Mouse (Mus musculus) limb, embryonic 15.5 days (tissue): Measurements from ENCODE around the gene Trim80. TPM values are rescaled to one million over a fixed set of nuclear protein-coding genes. Genes with fewer than 3 reads are reported as not detected.

Experiments used
- ATAC-seq: fragments of 200-750 bp; cut with Nextera tagmentation; 2 replicates; pipeline ENCODE4 v1.8.0; 2017; ENCODE audit warnings: low read depth, moderate TSS enrichment; ENCODE audit not compliant: insufficient number of reproducible peaks, low FRiP score, low TSS enrichment
- H3K27ac ChIP-seq: fragments of 300-500 bp; sonication (generic); 2 replicates; pipeline ENCODE4 v1.5.1; 2015; ENCODE audit warnings: moderate library complexity, mild to moderate bottlenecking, inconsistent platforms
- H3K27me3 ChIP-seq: fragments of 300-500 bp; sonication (generic); 2 replicates; pipeline ENCODE4 v1.6.1; 2015; ENCODE audit warnings: inconsistent platforms
- H3K36me3 ChIP-seq: fragments of 300-500 bp; sonication (generic); 2 replicates; pipeline ENCODE4 v1.6.1; 2015; ENCODE audit warnings: inconsistent platforms
- H3K4me1 ChIP-seq: fragments of 300-500 bp; sonication (generic); 2 replicates; pipeline ENCODE4 v1.6.1; 2015; ENCODE audit warnings: inconsistent platforms
- H3K4me2 ChIP-seq: fragments of 300-500 bp; sonication (generic); 2 replicates; pipeline ENCODE4 v1.6.1; 2015; ENCODE audit warnings: mild to moderate bottlenecking, inconsistent platforms
- H3K4me3 ChIP-seq: fragments of 300-500 bp; sonication (generic); 2 replicates; pipeline ENCODE4 v1.5.1; 2015; ENCODE audit warnings: mild to moderate bottlenecking, inconsistent platforms
- H3K9ac ChIP-seq: fragments of 300-500 bp; sonication (generic); 2 replicates; pipeline ENCODE4 v1.6.1; 2015; ENCODE audit warnings: inconsistent platforms
- H3K9me3 ChIP-seq: fragments of 300-500 bp; sonication (generic); 2 replicates; pipeline ENCODE4 v1.6.1; 2016; ENCODE audit warnings: inconsistent platforms
- WGBS: fragments of 180-500 bp; shearing (Covaris S2); methylation state at CpG from one replicate; pipeline ENCODE4 v1.1.7; 2015; 5-methylcytosine and 5-hydroxymethylcytosine counted together
- polyA plus RNA-seq: library from polyadenylated mRNA; unstranded; fragments of >200 nt; fragmentation: Nextera tagmentation; extraction: Ambion mirVana; gene quantifications from 2 replicates; pipeline ENCODE4 v1.2.1, GENCODE M21; 2015

The Trim80 gene
- polyA plus RNA-seq, 1 experiment from 2014 or later, result not detected

DNA sequence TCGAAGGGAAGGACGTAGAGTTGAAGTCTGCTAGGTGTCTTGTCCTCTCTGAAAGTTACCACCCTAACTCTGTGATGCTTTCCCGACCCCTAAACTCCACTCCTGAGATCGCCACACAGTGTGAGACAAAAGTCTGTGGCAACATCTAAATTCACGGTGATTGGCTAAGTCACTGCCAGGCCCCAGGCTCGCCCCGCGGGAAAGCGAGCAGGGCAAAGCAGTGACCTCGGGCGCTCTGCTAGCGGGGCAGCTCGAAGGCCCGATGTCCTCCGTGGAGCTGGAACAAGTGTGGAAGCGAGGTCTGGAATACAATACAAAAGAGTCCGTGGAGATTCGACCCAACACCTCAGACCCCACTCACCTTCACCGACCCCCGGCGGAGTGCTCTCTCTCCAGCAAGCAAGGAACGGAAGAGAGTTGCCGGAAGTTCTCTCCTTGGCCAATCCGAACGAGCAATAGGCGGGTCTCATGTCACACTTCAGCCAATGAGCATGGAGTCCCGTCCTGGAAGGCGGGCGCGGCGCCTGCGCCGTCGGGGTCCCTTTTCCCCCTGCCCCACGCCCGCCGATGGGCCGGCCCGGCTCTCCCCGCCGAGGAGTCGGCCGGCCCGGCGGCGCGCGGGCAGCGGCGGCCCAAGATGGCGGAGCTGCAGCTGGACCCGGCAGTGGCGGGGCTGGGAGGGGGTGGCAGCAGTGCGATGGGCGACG lies 20.7 kb upstream of the Trim80 start, which contains the start of the genes Atp5h and Kctd2:
Atp5h (minus strand) TSS at position 432 of the 707 bp plus-strand sequence.
Kctd2 (plus strand) TSS at position 598 of the 707 bp plus-strand sequence.
- Histone ChIP-seq H3K36me3 (peaks cover 41% of the 10 kb centered on the region), H3K4me2 (peak within 1 kb of the TSS; percentile 93), H3K4me1 (peaks cover 36% of the 10 kb centered on the region), H3K9me3 (no peaks in the 10 kb centered on the region), H3K9ac (peak within 1 kb of the TSS; percentile 91), H3K27me3 (no peaks in the 10 kb centered on the region), H3K4me3 (peak within 1 kb of the TSS; percentile 84), H3K27ac (peak within 1 kb of the TSS; percentile 85)
- peak; percentile 95 for ATAC-seq
- under 1% methylated on average over 43 of the region's 56 CpGs for WGBS

GRCm38 (mm10) chr11:115420336-115421190 lies 19.8 kb upstream of the Trim80 start:
- Histone ChIP-seq H3K27ac (peak overlapping the region; percentile 85), H3K27me3 (no peaks in the 10 kb centered on the region), H3K4me2 (peak overlapping the region; percentile 93), H3K4me3 (peak overlapping the region; percentile 84), H3K4me1 (peaks cover 36% of the 10 kb centered on the region), H3K9me3 (no peaks in the 10 kb centered on the region), H3K36me3 (peaks cover 41% of the 10 kb centered on the region), H3K9ac (peak overlapping the region; percentile 91)
- WGBS, result under 1% methylated on average over 39 of the region's 45 CpGs
- ATAC-seq, result peak; percentile 57

- peaks cover 40% of the 10 kb centered on the region for H3K36me3 ChIP-seq
- peaks cover 36% of the 10 kb centered on the region for H3K4me1 ChIP-seq
- no peak overlapping the region for H3K27ac ChIP-seq
- no peak overlapping the region for H3K9ac ChIP-seq
- H3K27me3 ChIP-seq, result no peaks in the 10 kb centered on the region
- peak overlapping the region; percentile 93 for H3K4me2 ChIP-seq
- WGBS, result 48% methylated on average over 1 of the region's 1 CpGs
- peak overlapping the region; percentile 84 for H3K4me3 ChIP-seq
- H3K9me3 ChIP-seq, result no peaks in the 10 kb centered on the region
- ATAC-seq, result no peak
Observed at GRCm38 (mm10) chr11:115421328-115421727, 19.0 kb upstream of the Trim80 start.

- Histone ChIP-seq H3K4me2 (no peak overlapping the region), H3K36me3 (peaks cover 40% of the 10 kb centered on the region)
- 79% methylated on average over 16 of the region's 16 CpGs for WGBS
Observed at GRCm38 (mm10) chr11:115421972-115422371, 18.4 kb upstream of the Trim80 start.

GRCm38 (mm10) chr11:115423091-115423490 lies 17.3 kb upstream of the Trim80 start:
- no peak overlapping the region for H3K4me2 ChIP-seq
- H3K9me3 ChIP-seq, result no peaks in the 10 kb centered on the region
- H3K36me3 ChIP-seq, result peaks cover 42% of the 10 kb centered on the region
- peaks cover 41% of the 10 kb centered on the region for H3K4me1 ChIP-seq
- H3K9ac ChIP-seq, result no peak overlapping the region
- H3K27me3 ChIP-seq, result no peaks in the 10 kb centered on the region
- ATAC-seq, result no peak
- WGBS, result 86% methylated on average over 3 of the region's 3 CpGs
- no peak overlapping the region for H3K27ac ChIP-seq
- no peak overlapping the region for H3K4me3 ChIP-seq

More at GRCm38 (mm10) chr11:115421972-115422371, 18.4 kb upstream of the Trim80 start:
- Histone ChIP-seq H3K9ac (no peak overlapping the region), H3K4me3 (no peak overlapping the region), H3K4me1 (peaks cover 36% of the 10 kb centered on the region), H3K27me3 (no peaks in the 10 kb centered on the region), H3K27ac (no peak overlapping the region), H3K9me3 (no peaks in the 10 kb centered on the region)
- ATAC-seq, result no peak

- H3K4me2 ChIP-seq, result no peak overlapping the region
- H3K4me1 ChIP-seq, result peaks cover 31% of the 10 kb centered on the region
- no peak overlapping the region for H3K27ac ChIP-seq
- peaks cover 53% of the 10 kb centered on the region for H3K36me3 ChIP-seq
- ATAC-seq, result no peak
- H3K27me3 ChIP-seq, result no peaks in the 10 kb centered on the region
- H3K9me3 ChIP-seq, result no peaks in the 10 kb centered on the region
- H3K4me3 ChIP-seq, result no peak overlapping the region
- no peak overlapping the region for H3K9ac ChIP-seq
- 83% methylated on average over 7 of the region's 7 CpGs for WGBS
Observed at GRCm38 (mm10) chr11:115424666-115425065, 15.7 kb upstream of the Trim80 start.

DNA sequence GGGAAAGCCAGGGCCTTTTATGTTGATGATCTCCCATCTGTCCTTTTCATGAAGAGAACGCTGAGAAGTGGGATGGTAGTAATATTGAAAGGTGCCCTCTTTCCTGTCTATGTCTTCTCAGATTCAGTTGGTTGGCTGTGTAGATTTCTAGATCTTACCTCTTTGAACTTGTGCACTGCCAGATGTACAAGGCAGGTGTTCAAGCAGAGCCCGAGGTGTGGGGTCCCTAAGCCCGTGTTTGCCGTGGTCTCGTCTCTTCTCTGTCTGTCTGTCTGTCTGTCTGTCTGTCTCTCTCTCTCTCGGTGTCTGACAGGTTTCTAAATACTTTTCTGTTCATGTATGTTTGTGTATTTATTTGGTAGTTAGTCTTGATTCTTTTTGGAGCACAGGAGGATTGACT lies 14.7 kb upstream of the Trim80 start:
- 83% methylated on average over 6 of the region's 6 CpGs for WGBS

DNA sequence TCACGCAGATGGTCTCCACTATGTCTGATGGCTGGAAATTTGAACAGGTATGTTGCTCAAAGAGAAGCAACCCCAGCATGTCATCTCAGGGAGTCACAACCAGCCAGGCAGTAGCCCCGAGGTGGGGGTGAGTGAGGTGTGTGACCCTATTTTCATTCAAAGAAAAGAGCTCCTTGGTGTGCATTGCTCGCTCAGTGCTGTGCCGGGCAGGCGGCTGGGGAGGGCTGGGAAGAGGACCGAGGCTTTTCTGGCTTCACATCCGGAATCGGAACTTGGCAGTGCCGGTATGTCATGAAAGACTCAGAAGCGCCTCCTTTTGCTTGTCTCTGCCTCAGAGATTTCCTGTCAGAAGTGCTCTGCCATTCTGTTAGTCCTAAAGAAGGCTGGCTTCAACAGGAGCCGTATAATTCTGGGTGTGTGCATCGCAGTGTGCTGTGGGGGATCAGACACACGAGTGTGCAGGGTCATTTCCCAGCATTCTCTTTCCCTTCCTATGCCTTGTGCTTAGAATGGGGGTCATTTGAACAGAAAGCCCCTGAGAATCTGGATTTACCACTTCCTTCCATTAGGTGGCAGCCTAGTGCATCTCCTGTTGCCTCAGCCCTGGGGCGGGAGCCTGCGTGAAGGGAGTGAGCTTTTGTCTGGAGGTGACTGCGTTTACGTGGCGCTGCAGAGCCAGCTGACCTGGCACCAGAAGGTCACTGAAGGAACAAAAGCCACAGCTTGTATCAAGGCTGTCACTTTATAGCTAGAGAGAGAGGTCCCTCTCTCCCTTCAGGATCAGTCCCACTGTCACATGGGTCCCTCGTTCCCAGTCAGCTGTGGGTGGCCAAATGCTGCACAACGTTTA lies 12.6 kb upstream of the Trim80 start:
- Histone ChIP-seq H3K36me3 (peaks cover 79% of the 10 kb centered on the region), H3K9ac (no peak overlapping the region), H3K4me3 (no peak overlapping the region), H3K27ac (peak overlapping the region; percentile 34; the same call in 1 of the 2 replicates), H3K27me3 (no peaks in the 10 kb centered on the region), H3K4me1 (peaks cover 10% of the 10 kb centered on the region; the same call in 1 of the 2 replicates), H3K4me2 (0 out of 2 replicates have a peak overlapping the region, but pooled peaks have one; percentile 17), H3K9me3 (no peaks in the 10 kb centered on the region)
- no peak for ATAC-seq
- WGBS, result 35% methylated on average over 20 of the region's 20 CpGs

More for the DNA sequence above, 14.7 kb upstream of the Trim80 start:
- no peaks in the 10 kb centered on the region for H3K27me3 ChIP-seq
- no peak overlapping the region for H3K4me3 ChIP-seq
- ATAC-seq, result no peak
- H3K27ac ChIP-seq, result no peak overlapping the region
- peaks cover 63% of the 10 kb centered on the region for H3K36me3 ChIP-seq
- H3K9me3 ChIP-seq, result no peaks in the 10 kb centered on the region
- H3K9ac ChIP-seq, result no peak overlapping the region
- no peak overlapping the region for H3K4me2 ChIP-seq
- peaks cover 28% of the 10 kb centered on the region for H3K4me1 ChIP-seq

- Histone ChIP-seq H3K4me2 (no peak overlapping the region), H3K36me3 (peaks cover 77% of the 10 kb centered on the region), H3K27me3 (no peaks in the 10 kb centered on the region), H3K4me1 (peaks cover 10% of the 10 kb centered on the region; the same call in 1 of the 2 replicates), H3K27ac (no peak overlapping the region), H3K4me3 (no peak overlapping the region), H3K9ac (no peak overlapping the region), H3K9me3 (no peaks in the 10 kb centered on the region)
- no peak for ATAC-seq
- 83% methylated on average over 7 of the region's 7 CpGs for WGBS
Observed at GRCm38 (mm10) chr11:115429307-115429706, 11.0 kb upstream of the Trim80 start.

DNA sequence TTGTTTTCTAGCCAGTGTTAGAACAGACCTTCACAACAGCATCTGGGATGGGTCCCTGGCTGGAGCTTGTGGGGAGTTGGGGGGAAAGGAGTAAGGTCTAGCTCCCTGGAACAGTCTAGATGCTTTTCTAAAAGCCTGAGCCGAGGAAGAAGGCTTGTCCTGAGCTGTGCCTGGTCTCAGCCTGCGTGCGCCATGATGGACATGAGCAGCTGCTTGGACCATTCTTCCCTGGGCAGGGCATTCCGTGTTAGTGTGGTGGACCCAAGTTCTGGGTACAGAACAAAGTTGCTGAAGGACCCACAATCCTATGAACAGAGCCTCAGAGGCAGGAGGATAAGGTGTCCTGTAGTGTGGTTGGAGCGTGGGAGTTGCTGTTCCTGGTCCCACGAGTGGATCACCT lies 9.8 kb upstream of the Trim80 start:
- Histone ChIP-seq H3K36me3 (peaks cover 65% of the 10 kb centered on the region), H3K27me3 (no peaks in the 10 kb centered on the region), H3K4me1 (peaks cover 13% of the 10 kb centered on the region), H3K9ac (no peak overlapping the region), H3K4me3 (no peak overlapping the region), H3K27ac (no peak overlapping the region), H3K9me3 (no peaks in the 10 kb centered on the region), H3K4me2 (no peak overlapping the region)
- no peak for ATAC-seq
- WGBS, result 93% methylated on average over 6 of the region's 6 CpGs

DNA sequence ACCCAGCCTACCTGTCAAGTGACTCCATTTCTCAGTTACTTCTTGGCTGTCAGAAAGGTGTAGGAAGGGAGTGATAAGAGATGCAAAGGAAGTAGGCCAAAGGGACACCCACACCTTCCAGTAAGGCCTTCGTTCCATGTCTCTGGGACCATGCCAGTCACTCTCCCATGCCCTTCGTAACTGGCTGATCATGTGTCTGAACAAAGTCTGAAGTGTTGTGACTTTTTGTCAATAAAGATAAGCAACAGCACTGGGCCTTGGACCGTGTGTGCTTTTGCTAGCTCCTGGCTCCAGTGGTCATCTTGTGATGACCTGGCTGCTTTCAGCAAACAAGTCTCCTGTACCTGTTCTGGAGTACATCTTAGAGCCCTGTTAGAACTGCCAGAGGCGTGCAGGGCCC lies 7.5 kb upstream of the Trim80 start:
- H3K27me3 ChIP-seq, result 0 out of 2 replicates have a peak, but pooled peaks cover 4% of the 10 kb centered on the region
- H3K9ac ChIP-seq, result no peak overlapping the region
- peaks cover 15% of the 10 kb centered on the region for H3K4me1 ChIP-seq
- H3K9me3 ChIP-seq, result no peaks in the 10 kb centered on the region
- no peak overlapping the region for H3K4me2 ChIP-seq
- 82% methylated on average over 4 of the region's 4 CpGs for WGBS
- ATAC-seq, result no peak
- no peak overlapping the region for H3K27ac ChIP-seq
- no peak overlapping the region for H3K4me3 ChIP-seq
- H3K36me3 ChIP-seq, result peaks cover 43% of the 10 kb centered on the region
